Comparison of ENCODE assay signal across 8 mouse cellular contexts in genomic region chr6:86545236-86545635, GRCm38 (mm10). TPM values are rescaled to one million over a fixed set of nuclear protein-coding genes. Genes with fewer than 3 reads are reported as not detected.
DNase-seq lines count a peak whose midpoint lies in the region; ATAC-seq lines count a peak whose summit lies in the region.

No protein-coding gene starts in this region.

- no peaks in the 10 kb centered on the region for H3K4me1 ChIP-seq in hindbrain, embryonic 11.5 days (replicated peaks; ENCODE audit: control insufficient read depth, insufficient read depth, low read length)
- H3K4me1 ChIP-seq in hindbrain, embryonic 16.5 days (ENCODE audit: control insufficient read depth, insufficient read depth, low read depth, low read length): no peaks in the 10 kb centered on the region
- H3K4me1 ChIP-seq in embryonic facial prominence, embryonic 11.5 days (ENCODE audit: control insufficient read depth, insufficient read depth, low read length): no peaks in the 10 kb centered on the region

- WGBS in hindbrain, embryonic 11.5 days: 66% methylated on average over 4 of the region's 4 CpGs
- 55% methylated on average over 4 of the region's 4 CpGs for WGBS in hindbrain, embryonic 16.5 days
- WGBS in embryonic facial prominence, embryonic 11.5 days: 61% methylated on average over 4 of the region's 4 CpGs

- no peak overlapping the region for H3K27ac ChIP-seq in hindbrain, embryonic 11.5 days (ENCODE audit: low read depth, low read length)
- no peak overlapping the region for H3K27ac ChIP-seq in hindbrain, embryonic 16.5 days (ENCODE audit: low read depth, low read length)
- H3K27ac ChIP-seq in embryonic facial prominence, embryonic 11.5 days (replicated peaks; ENCODE audit: low read depth, low read length): no peak overlapping the region

- peak; percentile 32 for DNase-seq in hindbrain, embryonic 11.5 days (ENCODE audit: low spot score)
- peak; percentile 61 for DNase-seq in A20 (ENCODE audit: low read depth, low spot score)
- DNase-seq in Muller cell, postnatal 12 days (ENCODE audit: inconsistent ontology term): peak; percentile 45
- DNase-seq in embryonic facial prominence, embryonic 11.5 days (ENCODE audit: low spot score): peak; percentile 69
- DNase-seq in frontal cortex, postnatal 14 days (ENCODE audit: low spot score in 2 of 2): no peak
- no peak for DNase-seq in layer of hippocampus, postnatal 25 days (ENCODE audit: extremely low spot score in 1 of 2, low spot score in 1 of 2)

- H3K9me3 ChIP-seq in hindbrain, embryonic 11.5 days (ENCODE audit: control insufficient read depth, low read length): no peaks in the 10 kb centered on the region
- no peaks in the 10 kb centered on the region for H3K9me3 ChIP-seq in hindbrain, embryonic 16.5 days (ENCODE audit: control insufficient read depth, low read length)
- no peaks in the 10 kb centered on the region for H3K9me3 ChIP-seq in embryonic facial prominence, embryonic 11.5 days (replicated peaks; ENCODE audit: control insufficient read depth, low read length)

- no peak overlapping the region for H3K4me2 ChIP-seq in hindbrain, embryonic 11.5 days (replicated peaks; ENCODE audit: low read depth, low read length)
- no peak overlapping the region for H3K4me2 ChIP-seq in hindbrain, embryonic 16.5 days (ENCODE audit: low read length)
- no peak overlapping the region for H3K4me2 ChIP-seq in embryonic facial prominence, embryonic 11.5 days (ENCODE audit: low read depth, low read length)

- no peak for ATAC-seq in hindbrain, embryonic 11.5 days (ENCODE audit: low FRiP score)
- ATAC-seq in hindbrain, embryonic 16.5 days: no peak
- no peak for ATAC-seq in embryonic facial prominence, embryonic 11.5 days (replicated peaks; ENCODE audit: insufficient number of reproducible peaks, low FRiP score, low TSS enrichment, low read depth)
- ATAC-seq in megakaryocyte progenitor cell, adult 5-6 weeks (replicated peaks; ENCODE audit: poor library complexity): peak; percentile 71

- H3K36me3 ChIP-seq in hindbrain, embryonic 11.5 days (ENCODE audit: control insufficient read depth, insufficient read depth, low read length): no peaks in the 10 kb centered on the region; the same call in 1 of the 2 replicates
- H3K36me3 ChIP-seq in hindbrain, embryonic 16.5 days (ENCODE audit: control insufficient read depth, insufficient read depth, low read length): peaks cover 19% of the 10 kb centered on the region
- no peaks in the 10 kb centered on the region for H3K36me3 ChIP-seq in embryonic facial prominence, embryonic 11.5 days (replicated peaks; ENCODE audit: control insufficient read depth, insufficient read depth, low read depth, low read length)

- H3K27me3 ChIP-seq in hindbrain, embryonic 11.5 days (ENCODE audit: control insufficient read depth, insufficient read depth, low read length): no peaks in the 10 kb centered on the region
- H3K27me3 ChIP-seq in hindbrain, embryonic 16.5 days (replicated peaks; ENCODE audit: control insufficient read depth, insufficient read depth, low read length): no peaks in the 10 kb centered on the region
- H3K27me3 ChIP-seq in embryonic facial prominence, embryonic 11.5 days (ENCODE audit: control insufficient read depth, insufficient read depth, low read length): no peaks in the 10 kb centered on the region

- no peak overlapping the region for H3K4me3 ChIP-seq in hindbrain, embryonic 11.5 days (ENCODE audit: low read depth, low read length)
- no peak overlapping the region for H3K4me3 ChIP-seq in hindbrain, embryonic 16.5 days (ENCODE audit: low read length)
- no peak overlapping the region for H3K4me3 ChIP-seq in embryonic facial prominence, embryonic 11.5 days (ENCODE audit: low read depth, low read length)

- no peak overlapping the region for H3K9ac ChIP-seq in hindbrain, embryonic 11.5 days (ENCODE audit: low read depth, low read length)
- no peak overlapping the region for H3K9ac ChIP-seq in hindbrain, embryonic 16.5 days (ENCODE audit: low read depth, low read length)
- H3K9ac ChIP-seq in embryonic facial prominence, embryonic 11.5 days (replicated peaks; ENCODE audit: low read length): no peak overlapping the region

RNA-seq across cellular contexts. Expression of gene Pcbp1, which starts 19.1 kb away (rescaled TPM):
- polyA plus RNA-seq in hindbrain, embryonic 11.5 days (2014; fragmentation: Nextera tagmentation; extraction: Ambion mirVana): 382 and 432 TPM in 2 replicates
- polyA plus RNA-seq in hindbrain, embryonic 16.5 days (2015; fragmentation: Nextera tagmentation; extraction: Ambion mirVana): 123 and 163 TPM in 2 replicates
- polyA plus RNA-seq in embryonic facial prominence, embryonic 11.5 days (2014; fragmentation: Nextera tagmentation; extraction: Ambion mirVana): 405 and 423 TPM in 2 replicates
- total RNA-seq in megakaryocyte progenitor cell, adult 5-6 weeks (2015): 333 and 352 TPM in 2 replicates
- 107 and 114 TPM in 2 replicates for total RNA-seq in megakaryocyte progenitor cell, adult 5-6 weeks (2017)
- 100 to 1,000 TPM; 187 to 192 TPM for total RNA-seq in layer of hippocampus, postnatal 25 days (2021)

Comparison
In these comparisons a context has a peak if more than half of its experiments do, and no peak if none do; other contexts are left out.
1. DNase-seq: peak in hindbrain, embryonic 11.5 days (single experiment), A20 (single experiment), Muller cell, postnatal 12 days (single experiment) and embryonic facial prominence, embryonic 11.5 days (single experiment); none in frontal cortex, postnatal 14 days (0 of 2) and layer of hippocampus, postnatal 25 days (0 of 2).